Mouse (Mus musculus) midbrain, embryonic 12.5 days (tissue): Measurements from ENCODE around the gene Saysd1. TPM values are rescaled to one million over a fixed set of nuclear protein-coding genes. Genes with fewer than 3 reads are reported as not detected.

Experiments used
- ATAC-seq: fragments of 200-750 bp; cut with Nextera tagmentation; 2 replicates; pipeline ENCODE4 v1.8.0; 2017; ENCODE audit warnings: low read depth, moderate TSS enrichment, moderate library complexity; ENCODE audit not compliant: low FRiP score
- H3K27ac ChIP-seq: fragments of 300-500 bp; sonication (generic); replicated peaks from 2 replicates; pipeline ENCODE4 v1.5.1; 2016; ENCODE audit warnings: mild to moderate bottlenecking
- H3K27me3 ChIP-seq: fragments of 300-500 bp; sonication (generic); 2 replicates; pipeline ENCODE4 v1.6.1; 2016; ENCODE audit warnings: mild to moderate bottlenecking
- H3K36me3 ChIP-seq: fragments of 300-500 bp; sonication (generic); 2 replicates; pipeline ENCODE4 v1.6.1; 2016
- H3K4me1 ChIP-seq: fragments of 300-500 bp; sonication (generic); 2 replicates; pipeline ENCODE4 v1.6.1; 2016
- H3K4me2 ChIP-seq: fragments of 300-500 bp; sonication (generic); replicated peaks from 2 replicates; pipeline ENCODE4 v1.6.1; 2016; ENCODE audit warnings: mild to moderate bottlenecking, moderate library complexity
- H3K4me3 ChIP-seq: fragments of 300-500 bp; sonication (generic); 2 replicates; pipeline ENCODE4 v1.5.1; 2016; ENCODE audit warnings: mild to moderate bottlenecking
- H3K9ac ChIP-seq: fragments of 300-500 bp; sonication (generic); replicated peaks from 2 replicates; pipeline ENCODE4 v1.6.1; 2016; ENCODE audit warnings: mild to moderate bottlenecking, moderate library complexity
- H3K9me3 ChIP-seq: fragments of 300-500 bp; sonication (generic); 2 replicates; pipeline ENCODE4 v1.6.1; 2016; ENCODE audit warnings: mild to moderate bottlenecking
- WGBS: fragments of 180-500 bp; shearing (Covaris S2); methylation state at CpG from one replicate; pipeline ENCODE4 v1.1.7; 2016; 5-methylcytosine and 5-hydroxymethylcytosine counted together
- polyA plus RNA-seq: library from polyadenylated mRNA; unstranded; fragments of >200 nt; fragmentation: Nextera tagmentation; extraction: Ambion mirVana; gene quantifications from 2 replicates; pipeline ENCODE4 v1.2.1, GENCODE M21; 2016

The Saysd1 gene
- polyA plus RNA-seq, 1 experiment from 2014 or later: 11.2 TPM

GRCm38 (mm10) chr14:20158727-20159681 is 20.7 kb upstream of the Saysd1 start:
- H3K27me3 ChIP-seq: no peaks in the 10 kb centered on the region
- no peaks in the 10 kb centered on the region for H3K36me3 ChIP-seq
- ATAC-seq: no peak
- no peaks in the 10 kb centered on the region for H3K9me3 ChIP-seq
- 78% methylated on average over 8 of the region's 8 CpGs for WGBS
- H3K27ac ChIP-seq: no peak overlapping the region
- no peak overlapping the region for H3K4me2 ChIP-seq
- H3K4me3 ChIP-seq: no peak overlapping the region
- H3K4me1 ChIP-seq: peaks cover 23% of the 10 kb centered on the region
- no peak overlapping the region for H3K9ac ChIP-seq

- Histone ChIP-seq H3K36me3 (no peaks in the 10 kb centered on the region), H3K4me3 (no peak overlapping the region), H3K27ac (no peak overlapping the region), H3K27me3 (no peaks in the 10 kb centered on the region), H3K4me2 (no peak overlapping the region), H3K4me1 (peaks cover 15% of the 10 kb centered on the region), H3K9me3 (no peaks in the 10 kb centered on the region), H3K9ac (no peak overlapping the region)
- ATAC-seq: no peak
- 95% methylated on average over 10 of the region's 10 CpGs for WGBS
These were observed 19.3 kb upstream of the Saysd1 start for GRCm38 (mm10) chr14:20157595-20157994.

GRCm38 (mm10) chr14:20155718-20156117 is 17.4 kb upstream of the Saysd1 start:
- no peaks in the 10 kb centered on the region for H3K9me3 ChIP-seq
- no peaks in the 10 kb centered on the region for H3K36me3 ChIP-seq
- no peak for ATAC-seq
- H3K4me3 ChIP-seq: no peak overlapping the region
- H3K27me3 ChIP-seq: no peaks in the 10 kb centered on the region
- no peak overlapping the region for H3K27ac ChIP-seq
- H3K9ac ChIP-seq: 0 out of 2 replicates have a peak overlapping the region, but pooled peaks have one; percentile 20
- H3K4me2 ChIP-seq: no peak overlapping the region
- WGBS: 52% methylated on average over 10 of the region's 10 CpGs
- H3K4me1 ChIP-seq: peaks cover 11% of the 10 kb centered on the region

GRCm38 (mm10) chr14:20154937-20155336 is 16.6 kb upstream of the Saysd1 start:
- H3K4me1 ChIP-seq: peaks cover 11% of the 10 kb centered on the region
- WGBS: 95% methylated on average over 4 of the region's 4 CpGs
- no peak overlapping the region for H3K4me3 ChIP-seq
- H3K27ac ChIP-seq: no peak overlapping the region
- no peak overlapping the region for H3K4me2 ChIP-seq
- no peaks in the 10 kb centered on the region for H3K27me3 ChIP-seq
- H3K36me3 ChIP-seq: no peaks in the 10 kb centered on the region
- no peak for ATAC-seq
- H3K9me3 ChIP-seq: no peaks in the 10 kb centered on the region
- no peak overlapping the region for H3K9ac ChIP-seq

- H3K9me3 ChIP-seq: no peaks in the 10 kb centered on the region
- WGBS: 79% methylated on average over 7 of the region's 7 CpGs
- H3K36me3 ChIP-seq: no peaks in the 10 kb centered on the region
- peaks cover 8% of the 10 kb centered on the region for H3K4me1 ChIP-seq
- ATAC-seq: no peak
- H3K27me3 ChIP-seq: no peaks in the 10 kb centered on the region
- no peak overlapping the region for H3K4me2 ChIP-seq
- no peak overlapping the region for H3K9ac ChIP-seq
- no peak overlapping the region for H3K4me3 ChIP-seq
- no peak overlapping the region for H3K27ac ChIP-seq
These were observed 15.9 kb upstream of the Saysd1 start for GRCm38 (mm10) chr14:20154245-20154644.

- WGBS: 94% methylated on average over 22 of the region's 22 CpGs
- no peak for ATAC-seq
These were observed 11.1 kb upstream of the Saysd1 start for GRCm38 (mm10) chr14:20149127-20150080.

GRCm38 (mm10) chr14:20148514-20148913 is 10.2 kb upstream of the Saysd1 start:
- peaks cover 15% of the 10 kb centered on the region for H3K4me1 ChIP-seq
- no peak overlapping the region for H3K4me3 ChIP-seq
- no peak overlapping the region for H3K9ac ChIP-seq
- H3K36me3 ChIP-seq: peaks cover 9% of the 10 kb centered on the region; the same call in 1 of the 2 replicates
- no peak overlapping the region for H3K27ac ChIP-seq
- no peak for ATAC-seq
- no peak overlapping the region for H3K4me2 ChIP-seq
- H3K27me3 ChIP-seq: no peaks in the 10 kb centered on the region
- 95% methylated on average over 11 of the region's 11 CpGs for WGBS
- no peaks in the 10 kb centered on the region for H3K9me3 ChIP-seq

More at GRCm38 (mm10) chr14:20149127-20150080, 11.1 kb upstream of the Saysd1 start:
- no peak overlapping the region for H3K4me2 ChIP-seq
- H3K27me3 ChIP-seq: no peaks in the 10 kb centered on the region
- H3K9ac ChIP-seq: no peak overlapping the region
- H3K36me3 ChIP-seq: peaks cover 9% of the 10 kb centered on the region; the same call in 1 of the 2 replicates
- H3K4me3 ChIP-seq: no peak overlapping the region
- no peak overlapping the region for H3K27ac ChIP-seq
- H3K4me1 ChIP-seq: peaks cover 6% of the 10 kb centered on the region
- H3K9me3 ChIP-seq: no peaks in the 10 kb centered on the region

- Histone ChIP-seq H3K9me3 (no peaks in the 10 kb centered on the region), H3K36me3 (peaks cover 9% of the 10 kb centered on the region; the same call in 1 of the 2 replicates), H3K4me3 (no peak overlapping the region), H3K27me3 (no peaks in the 10 kb centered on the region), H3K4me1 (peaks cover 16% of the 10 kb centered on the region), H3K4me2 (no peak overlapping the region), H3K27ac (no peak overlapping the region), H3K9ac (no peak overlapping the region)
- WGBS: 92% methylated on average over 7 of the region's 7 CpGs
- no peak for ATAC-seq
These were observed 9.5 kb upstream of the Saysd1 start for GRCm38 (mm10) chr14:20147854-20148253.

GRCm38 (mm10) chr14:20144093-20144492 is 5.8 kb upstream of the Saysd1 start:
- Histone ChIP-seq H3K36me3 (peaks cover 28% of the 10 kb centered on the region), H3K9ac (no peak overlapping the region; the same call in 1 of the 2 replicates), H3K27me3 (no peaks in the 10 kb centered on the region), H3K27ac (peak overlapping the region; percentile 70), H3K4me2 (no peak overlapping the region), H3K9me3 (no peaks in the 10 kb centered on the region), H3K4me1 (peaks cover 16% of the 10 kb centered on the region), H3K4me3 (no peak overlapping the region)
- peak; percentile 86 for ATAC-seq
- 23% methylated on average over 4 of the region's 4 CpGs for WGBS

GRCm38 (mm10) chr14:20134965-20135671 is 3.2 kb downstream of the Saysd1 start:
- Histone ChIP-seq H3K36me3 (no peaks in the 10 kb centered on the region), H3K4me2 (no peak overlapping the region), H3K27ac (no peak overlapping the region), H3K4me1 (no peaks in the 10 kb centered on the region), H3K27me3 (no peaks in the 10 kb centered on the region), H3K9me3 (no peaks in the 10 kb centered on the region), H3K9ac (no peak overlapping the region), H3K4me3 (no peak overlapping the region)
- WGBS: 90% methylated on average over 10 of the region's 10 CpGs
- no peak for ATAC-seq

- WGBS: 85% methylated on average over 6 of the region's 6 CpGs
- Histone ChIP-seq H3K9me3 (no peaks in the 10 kb centered on the region), H3K27me3 (no peaks in the 10 kb centered on the region), H3K9ac (no peak overlapping the region), H3K4me2 (no peak overlapping the region), H3K4me1 (no peaks in the 10 kb centered on the region), H3K36me3 (no peaks in the 10 kb centered on the region), H3K4me3 (no peak overlapping the region), H3K27ac (no peak overlapping the region)
- no peak for ATAC-seq
These were observed 10.2 kb downstream of the Saysd1 start for GRCm38 (mm10) chr14:20128162-20128561.
